Mouse (Mus musculus) embryonic facial prominence, embryonic 11.5 days (tissue): ENCODE measurements at regions not wholly inside any gene's neighbourhood (a gene's known extent, or its start where the extent isn't known, plus 50 kb on each side); places are given as distances from the start of the nearest gene placed in this dataset.

Experiments
- ATAC-seq: fragments of 200-750 bp; cut with Nextera tagmentation; replicated peaks from 2 replicates; pipeline ENCODE4 v1.8.0; 2017; ENCODE audit warnings: low read depth; ENCODE audit not compliant: insufficient number of reproducible peaks, low FRiP score, low TSS enrichment
- DNase-seq: peaks from one replicate; pipeline ENCODE4 v3.0.0-alpha.2; 2015; ENCODE audit warnings: low spot score
- H3K27ac ChIP-seq: fragments of 300-500 bp; sonication (generic); replicated peaks from 2 replicates; pipeline ENCODE4 v1.5.1; 2014; ENCODE audit warnings: mild to moderate bottlenecking, low read depth, low read length, control low read depth
- H3K27me3 ChIP-seq: fragments of 300-500 bp; sonication (generic); 2 replicates; pipeline ENCODE4 v1.6.1; 2014; ENCODE audit warnings: mild to moderate bottlenecking, low read length, moderate library complexity, mixed read lengths; ENCODE audit not compliant: control insufficient read depth, insufficient read depth
- H3K36me3 ChIP-seq: fragments of 300-500 bp; sonication (generic); replicated peaks from 2 replicates; pipeline ENCODE4 v1.6.1; 2014; ENCODE audit warnings: low read depth, mild to moderate bottlenecking, low read length, moderate library complexity, mixed read lengths; ENCODE audit not compliant: control insufficient read depth, insufficient read depth
- H3K4me1 ChIP-seq: fragments of 300-500 bp; sonication (generic); 2 replicates; pipeline ENCODE4 v1.6.1; 2014; ENCODE audit warnings: low read length, mixed read lengths; ENCODE audit not compliant: control insufficient read depth, insufficient read depth
- H3K4me2 ChIP-seq: fragments of 300-500 bp; sonication (generic); 2 replicates; pipeline ENCODE4 v1.6.1; 2014; ENCODE audit warnings: low read depth, mild to moderate bottlenecking, control low read depth, low read length, moderate library complexity
- H3K4me3 ChIP-seq: fragments of 300-500 bp; sonication (generic); 2 replicates; pipeline ENCODE4 v1.5.1; 2014; ENCODE audit warnings: low read depth, low read length, control low read depth
- H3K9ac ChIP-seq: fragments of 300-500 bp; sonication (generic); replicated peaks from 2 replicates; pipeline ENCODE4 v1.6.1; 2014; ENCODE audit warnings: mild to moderate bottlenecking, control low read depth, low read length
- H3K9me3 ChIP-seq: fragments of 300-500 bp; sonication (generic); replicated peaks from 2 replicates; pipeline ENCODE4 v1.6.1; 2016; ENCODE audit warnings: mild to moderate bottlenecking, low read length, inconsistent platforms, mixed read lengths; ENCODE audit not compliant: control insufficient read depth
- WGBS: fragments of 180-500 bp; shearing (Covaris S2); extraction: QIAGEN DNeasy Blood & Tissue Kit; methylation state at CpG from one replicate; pipeline ENCODE4 v1.1.7; 2014; 5-methylcytosine and 5-hydroxymethylcytosine counted together

DNA sequence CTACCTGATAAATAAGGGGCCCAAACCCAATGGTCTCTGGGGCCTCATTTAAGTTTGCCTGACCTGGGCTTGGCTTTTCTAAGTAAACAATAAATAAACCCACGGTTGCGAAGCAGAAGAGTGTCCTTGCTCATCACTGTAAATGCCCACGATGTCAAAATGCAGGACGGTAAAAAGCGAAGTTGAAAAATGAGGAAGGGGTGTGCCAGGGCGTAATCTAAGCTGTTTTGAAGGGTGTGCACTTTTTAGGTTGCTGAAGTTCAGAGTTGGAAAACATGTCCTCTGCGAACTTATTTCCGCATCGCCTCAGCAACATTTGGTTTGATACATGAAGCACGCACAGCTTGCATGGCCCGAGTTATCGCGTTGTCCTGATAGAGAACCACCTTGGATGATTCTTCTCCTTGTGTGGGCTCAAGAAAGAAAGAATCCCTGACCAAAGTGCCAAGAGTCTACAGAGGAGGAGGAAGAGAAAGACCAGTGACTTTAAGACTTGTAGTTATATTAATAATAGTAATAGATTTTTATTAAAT, 119.0 kb upstream of the Zeb2 start:
- Histone ChIP-seq H3K27me3 (no peaks in the 10 kb centered on the region), H3K9me3 (no peaks in the 10 kb centered on the region), H3K27ac (no peak overlapping the region), H3K4me3 (no peak overlapping the region), H3K9ac (no peak overlapping the region), H3K4me2 (no peak overlapping the region), H3K4me1 (no peaks in the 10 kb centered on the region), H3K36me3 (no peaks in the 10 kb centered on the region)
- DNase-seq (no peak), ATAC-seq (no peak)
- WGBS, result 94% methylated on average over 13 of the region's 13 CpGs

GRCm38 (mm10) chr2:45234148-45234547, 117.0 kb upstream of the Zeb2 start:
- H3K36me3 ChIP-seq, result no peaks in the 10 kb centered on the region
- H3K27ac ChIP-seq, result no peak overlapping the region
- H3K27me3 ChIP-seq, result no peaks in the 10 kb centered on the region
- H3K4me3 ChIP-seq, result no peak overlapping the region
- WGBS, result 80% methylated on average over 1 of the region's 1 CpGs
- DNase-seq, result no peak
- no peaks in the 10 kb centered on the region for H3K9me3 ChIP-seq
- no peaks in the 10 kb centered on the region for H3K4me1 ChIP-seq
- ATAC-seq, result no peak
- H3K9ac ChIP-seq, result no peak overlapping the region
- no peak overlapping the region for H3K4me2 ChIP-seq

DNA sequence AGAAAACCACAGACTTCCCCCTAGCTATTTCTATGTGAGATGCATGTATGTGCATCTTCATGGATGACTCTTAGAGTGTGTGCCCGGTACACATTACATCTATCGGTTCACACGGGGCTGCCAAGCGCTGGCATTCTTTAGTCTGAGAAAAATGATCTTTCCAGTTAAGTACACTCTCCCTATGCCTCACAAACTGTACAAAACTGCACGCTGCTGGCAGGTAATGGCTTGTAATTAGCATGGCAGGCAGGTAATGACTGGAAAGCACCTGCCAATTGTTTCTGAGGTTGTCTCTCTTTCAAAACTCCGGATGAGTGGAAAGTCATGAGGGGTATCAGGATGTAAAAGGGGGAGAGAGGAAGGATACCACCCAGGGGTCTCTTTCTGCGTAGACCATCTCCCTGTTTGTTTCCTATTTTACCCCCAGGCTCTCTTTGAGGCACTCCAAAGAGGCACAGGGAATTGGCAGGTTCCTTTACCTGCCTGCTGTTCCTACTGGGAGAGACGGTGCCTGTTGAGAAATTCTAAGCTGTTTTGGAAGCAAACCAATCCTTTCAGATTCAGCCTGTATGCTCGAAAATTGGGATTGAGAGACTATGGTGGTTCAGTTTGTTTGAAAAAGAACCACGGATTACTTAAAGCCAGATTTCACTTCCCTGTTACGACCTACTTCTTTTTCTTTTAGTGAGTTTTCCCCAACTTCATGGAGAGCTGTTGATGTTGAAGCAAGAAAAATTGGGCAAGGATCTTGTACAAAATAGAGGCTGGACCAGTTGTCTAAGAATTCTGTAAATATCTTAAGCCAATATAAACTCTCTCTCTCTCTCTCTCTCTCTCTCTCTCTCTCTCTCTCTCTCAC, 113.4 kb upstream of the Zeb2 start:
- Histone ChIP-seq H3K27me3 (no peaks in the 10 kb centered on the region), H3K27ac (no peak overlapping the region), H3K4me1 (no peaks in the 10 kb centered on the region), H3K9me3 (no peaks in the 10 kb centered on the region), H3K4me3 (no peak overlapping the region), H3K9ac (no peak overlapping the region), H3K4me2 (no peak overlapping the region), H3K36me3 (no peaks in the 10 kb centered on the region)
- 71% methylated on average over 11 of the region's 11 CpGs for WGBS
- DNase-seq (no peak), ATAC-seq (no peak)

GRCm38 (mm10) chr2:45229501-45229900, 112.3 kb upstream of the Zeb2 start:
- Histone ChIP-seq H3K9me3 (no peaks in the 10 kb centered on the region), H3K27me3 (no peaks in the 10 kb centered on the region), H3K27ac (no peak overlapping the region), H3K9ac (no peak overlapping the region), H3K4me2 (no peak overlapping the region), H3K4me1 (no peaks in the 10 kb centered on the region), H3K4me3 (no peak overlapping the region), H3K36me3 (no peaks in the 10 kb centered on the region)
- no peak for DNase-seq
- WGBS, result 63% methylated on average over 6 of the region's 6 CpGs
- ATAC-seq, result no peak

GRCm38 (mm10) chr2:45227276-45227944, 110.2 kb upstream of the Zeb2 start:
- H3K9ac ChIP-seq, result no peak overlapping the region
- no peak overlapping the region for H3K4me3 ChIP-seq
- ATAC-seq (peak; percentile 85), DNase-seq (peak; percentile 93)
- H3K9me3 ChIP-seq, result no peaks in the 10 kb centered on the region
- no peaks in the 10 kb centered on the region for H3K36me3 ChIP-seq
- H3K4me1 ChIP-seq, result no peaks in the 10 kb centered on the region
- no peak overlapping the region for H3K27ac ChIP-seq
- no peak overlapping the region for H3K4me2 ChIP-seq
- H3K27me3 ChIP-seq, result no peaks in the 10 kb centered on the region
- 15% methylated on average over 14 of the region's 14 CpGs for WGBS

- H3K36me3 ChIP-seq, result no peaks in the 10 kb centered on the region
- no peak overlapping the region for H3K27ac ChIP-seq
- 28% methylated on average over 4 of the region's 4 CpGs for WGBS
- H3K4me1 ChIP-seq, result no peaks in the 10 kb centered on the region
- H3K9me3 ChIP-seq, result no peaks in the 10 kb centered on the region
- ATAC-seq, result no peak
- no peaks in the 10 kb centered on the region for H3K27me3 ChIP-seq
- no peak overlapping the region for H3K4me2 ChIP-seq
- no peak overlapping the region for H3K4me3 ChIP-seq
- DNase-seq, result peak; percentile 30
- no peak overlapping the region for H3K9ac ChIP-seq
These were observed 108.8 kb upstream of the Zeb2 start for GRCm38 (mm10) chr2:45226045-45226370.

DNA sequence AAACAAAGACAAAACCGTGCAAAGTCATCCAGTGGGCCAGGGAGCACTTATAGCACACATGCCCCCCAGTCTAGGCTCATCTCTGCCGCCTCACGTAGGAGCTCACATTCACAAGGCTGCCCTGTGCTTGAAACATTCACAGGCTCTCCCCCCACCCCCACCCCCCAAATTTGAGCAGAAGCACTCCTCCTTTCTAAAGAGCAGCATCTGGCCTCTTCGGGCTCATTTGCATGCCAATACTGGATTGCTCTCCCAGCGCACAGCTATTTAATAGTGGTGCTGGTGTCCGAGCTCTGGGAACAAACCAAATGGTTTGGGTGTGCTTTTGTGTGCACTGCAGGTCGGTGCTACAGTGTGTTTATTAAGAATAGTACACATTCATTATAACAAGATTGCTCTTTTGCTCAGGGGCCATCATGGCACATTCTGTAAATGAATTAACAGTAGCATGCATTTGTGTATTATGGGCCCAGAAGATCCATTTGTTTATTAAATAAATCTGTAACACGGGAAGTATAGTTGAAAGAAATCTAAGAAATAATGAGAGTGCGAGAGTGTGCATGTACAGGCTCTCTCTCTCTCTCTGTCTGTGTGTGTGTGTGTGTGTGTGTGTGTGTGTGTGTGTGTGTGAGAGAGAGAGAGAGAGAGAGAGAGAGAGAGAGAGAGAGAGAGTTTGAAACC, 108.3 kb upstream of the Zeb2 start:
- H3K9ac ChIP-seq, result no peak overlapping the region
- WGBS, result 24% methylated on average over 9 of the region's 9 CpGs
- H3K4me2 ChIP-seq, result no peak overlapping the region
- no peaks in the 10 kb centered on the region for H3K27me3 ChIP-seq
- H3K4me1 ChIP-seq, result no peaks in the 10 kb centered on the region
- no peaks in the 10 kb centered on the region for H3K36me3 ChIP-seq
- H3K4me3 ChIP-seq, result no peak overlapping the region
- peak; percentile 58 for DNase-seq
- no peak overlapping the region for H3K27ac ChIP-seq
- peak; percentile 86 for ATAC-seq
- H3K9me3 ChIP-seq, result no peaks in the 10 kb centered on the region

DNA sequence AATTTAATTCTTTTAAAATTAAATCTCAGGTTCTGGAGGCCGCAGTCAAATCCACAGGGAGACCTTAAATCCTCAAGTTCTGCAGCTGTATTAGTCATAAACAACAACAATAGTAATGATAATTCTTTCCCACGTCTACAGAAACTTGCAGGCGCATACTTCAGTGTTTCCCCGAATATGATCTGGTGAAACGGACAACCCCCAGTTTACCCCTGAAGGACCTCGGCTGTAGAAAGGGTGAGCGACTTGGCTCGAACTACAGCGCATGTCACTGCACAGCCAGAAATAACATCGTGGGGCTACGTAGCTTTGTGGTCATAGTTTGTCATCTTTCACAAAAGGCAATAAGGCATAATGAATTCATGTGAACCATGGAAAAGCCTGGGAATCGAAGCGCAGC, 105.0 kb upstream of the Zeb2 start:
- no peaks in the 10 kb centered on the region for H3K36me3 ChIP-seq
- no peaks in the 10 kb centered on the region for H3K4me1 ChIP-seq
- H3K27ac ChIP-seq, result no peak overlapping the region
- no peaks in the 10 kb centered on the region for H3K27me3 ChIP-seq
- WGBS, result 79% methylated on average over 13 of the region's 13 CpGs
- H3K4me3 ChIP-seq, result no peak overlapping the region
- H3K4me2 ChIP-seq, result no peak overlapping the region
- ATAC-seq (no peak), DNase-seq (no peak)
- no peak overlapping the region for H3K9ac ChIP-seq
- H3K9me3 ChIP-seq, result no peaks in the 10 kb centered on the region
